Mouse (Mus musculus) myocyte (in vitro differentiated cells): Measurements from ENCODE around the gene Plxna4.

Experiments used
- CEBPB ChIP-seq: IDR thresholded peaks from 2 replicates; pipeline ENCODE4 v1.6.1; 2011; ENCODE audit warnings: mild to moderate bottlenecking, moderate library complexity; ENCODE audit not compliant: poor library complexity, insufficient read depth, severe bottlenecking
- E2F4 ChIP-seq: IDR thresholded peaks from one replicate; pipeline ENCODE4 v1.6.1; 2011; ENCODE audit warnings: mild to moderate bottlenecking, control low read depth, moderate library complexity; ENCODE audit not compliant: insufficient read depth
- MAX ChIP-seq: IDR thresholded peaks from one replicate; pipeline ENCODE4 v1.6.1; 2011; ENCODE audit warnings: low read depth, mild to moderate bottlenecking, control low read depth
- MYOD1 ChIP-seq, 3 experiments: IDR thresholded peaks; one replicate each; pipeline ENCODE4 v1.6.1; 2011; ENCODE audit warnings: control low read depth in 2 of 3, low read depth in 2 of 3, mild to moderate bottlenecking in 2 of 3, moderate library complexity in 1 of 3; ENCODE audit not compliant: insufficient read length in 2 of 3, control insufficient read depth in 1 of 3
- MYOG ChIP-seq, 3 experiments: IDR thresholded peaks; one replicate each; pipeline ENCODE4 v1.6.1; 2011; ENCODE audit warnings: control low read depth in 2 of 3, low read depth in 2 of 3, mild to moderate bottlenecking in 2 of 3; ENCODE audit not compliant: insufficient read length in 2 of 3, control insufficient read depth in 1 of 3, insufficient read depth in 1 of 3
- POLR2A ChIP-seq: IDR thresholded peaks from one replicate; pipeline ENCODE4 v1.6.1; 2011; ENCODE audit warnings: low read depth, mild to moderate bottlenecking, control low read depth, moderate library complexity; ENCODE audit not compliant: insufficient read length
- REST ChIP-seq: IDR thresholded peaks from one replicate; pipeline ENCODE4 v1.6.1; 2011; ENCODE audit warnings: mild to moderate bottlenecking, control low read depth, moderate library complexity; ENCODE audit not compliant: insufficient read depth, insufficient read length
- TCF12 ChIP-seq: IDR thresholded peaks from one replicate; pipeline ENCODE4 v1.6.1; 2011; ENCODE audit warnings: mild to moderate bottlenecking, control low read depth; ENCODE audit not compliant: poor library complexity, insufficient read depth, severe bottlenecking
- TCF3 ChIP-seq: IDR thresholded peaks from one replicate; pipeline ENCODE4 v1.6.1; 2011; ENCODE audit warnings: low read depth, control low read depth; ENCODE audit not compliant: insufficient read length
- USF1 ChIP-seq: IDR thresholded peaks from one replicate; pipeline ENCODE4 v1.6.1; 2011; ENCODE audit warnings: low read depth, mild to moderate bottlenecking, control low read depth, moderate library complexity

GRCm38 (mm10) chr6:32126914-32127313, 461.1 kb downstream of the Plxna4 start:
- TF ChIP-seq POLR2A (no peak), E2F4 (no peak), REST (no peak), TCF12 (no peak), MYOG (IDR thresholded peaks at IDR 0.05; ENCODE audit: control insufficient read depth in 1 of 3, insufficient read depth in 1 of 3, insufficient read length in 2 of 3, low read depth in 2 of 3) (no peak), TCF3 (no peak), USF1 (no peak), MYOD1 (IDR thresholded peaks at IDR 0.05; ENCODE audit: control insufficient read depth in 1 of 3, insufficient read length in 2 of 3, low read depth in 2 of 3) (no peak), CEBPB (no peak), MAX (no peak)
